Comparison of ENCODE assay signal across 10 mouse cellular contexts in genomic region chr7:118111128-118111527, GRCm38 (mm10). TPM values are rescaled to one million over a fixed set of nuclear protein-coding genes. Genes with fewer than 3 reads are reported as not detected.
DNase-seq lines count a peak whose midpoint lies in the region; ATAC-seq and TF ChIP-seq lines count a peak whose summit lies in the region.
"Had no signal": no experiment of that assay in that cellular context is flagged by ENCODE, and none has a peak within 500 bp of the region (broad histone marks: within the 10 kb centered on the region; RNA-seq: fewer than 3 reads in every experiment).

No protein-coding gene starts in this region.

- peak; percentile 75 for DNase-seq in heart, adult 11 months
- no peak for DNase-seq in heart, adult 8-10 months (ENCODE audit: low spot score)
- DNase-seq in CH12.LX (ENCODE audit: extremely low read depth) = no peak
- DNase-seq in T-cell, adult 2 months (ENCODE audit: low spot score) = no peak
- DNase-seq in frontal cortex, postnatal 25 days (ENCODE audit: low spot score in 2 of 2) = no peak
- DNase-seq in urinary bladder, postnatal 4 days (ENCODE audit: low spot score in 2 of 2) = no peak
- DNase-seq: adrenal gland, adult 2 months; kidney, adult 11 months had no signal

- H3K36me3 ChIP-seq in CH12.LX (replicated peaks in 1 of 2; ENCODE audit: control insufficient read depth in 1 of 2, insufficient read depth in 1 of 2, low read length in 1 of 2) = peaks cover 74 to 95% of the 10 kb centered on the region in 2 experiments
- peaks cover 76% of the 10 kb centered on the region for H3K36me3 ChIP-seq in forebrain, embryonic 15.5 days
- peaks cover 71% of the 10 kb centered on the region for H3K36me3 ChIP-seq in liver, embryonic 16.5 days (ENCODE audit: control insufficient read depth, insufficient read depth)

- no peak for TF ChIP-seq POLR2A in CH12.LX (IDR thresholded peaks at IDR 0.05; ENCODE audit: low read depth, low read length)

- TF ChIP-seq EP300 in CH12.LX (IDR thresholded peaks at IDR 0.05; ENCODE audit: low read length) = no peak

- dilution Hi-C loops in CH12.LX (cut with MboI; ENCODE audit: extremely low pct_ligation_motif_present, extremely low pct_unique_long_range_greater_than_20kb, low sequenced_read_pairs) = no loop called here

- H3K9me3 ChIP-seq in CH12.LX (replicated peaks; ENCODE audit: low read length) = no peaks in the 10 kb centered on the region
- no peaks in the 10 kb centered on the region for H3K9me3 ChIP-seq in forebrain, embryonic 15.5 days
- H3K9me3 ChIP-seq in liver, embryonic 16.5 days (replicated peaks; ENCODE audit: control insufficient read depth, low read length) = no peaks in the 10 kb centered on the region

- peak overlapping the region in 2 of 3 experiments; percentile 56 to 85 for H3K4me3 ChIP-seq in CH12.LX (replicated peaks in 1 of 3; ENCODE audit: low read depth in 2 of 3, low read length in 2 of 3, poor library complexity in 1 of 3)
- no peak overlapping the region for H3K4me3 ChIP-seq in forebrain, embryonic 15.5 days
- peak overlapping the region; percentile 35 for H3K4me3 ChIP-seq in liver, embryonic 16.5 days (ENCODE audit: low read depth, low read length)

- H3K9ac ChIP-seq in CH12.LX (ENCODE audit: insufficient read depth, low read depth) = peak overlapping the region; percentile 83
- 0 out of 2 replicates have a peak overlapping the region, but pooled peaks have one; percentile 6 for H3K9ac ChIP-seq in forebrain, embryonic 15.5 days (replicated peaks)
- no peak overlapping the region for H3K9ac ChIP-seq in liver, embryonic 16.5 days (ENCODE audit: low read depth, low read length)

- TF ChIP-seq CTCF in CH12.LX (conservative IDR thresholded peaks at IDR 0.05 in 1 of 2, IDR thresholded peaks at IDR 0.05 in 1 of 2; ENCODE audit: low read depth in 2 of 2, low read length in 2 of 2) = no peak

- no peaks in the 10 kb centered on the region for H3K27me3 ChIP-seq in CH12.LX (replicated peaks)
- no peaks in the 10 kb centered on the region for H3K27me3 ChIP-seq in forebrain, embryonic 15.5 days
- H3K27me3 ChIP-seq in liver, embryonic 16.5 days (ENCODE audit: control insufficient read depth, insufficient read depth, low read depth, low read length) = no peaks in the 10 kb centered on the region

- peaks cover 87% of the 10 kb centered on the region for H3K79me2 ChIP-seq in CH12.LX (replicated peaks; ENCODE audit: control insufficient read depth, extremely low read depth, insufficient read depth, poor library complexity, severe bottlenecking)

- no peak overlapping the region for H3K27ac ChIP-seq in CH12.LX (ENCODE audit: insufficient read depth, low read depth)
- H3K27ac ChIP-seq in forebrain, embryonic 15.5 days (replicated peaks) = no peak overlapping the region
- H3K27ac ChIP-seq in liver, embryonic 16.5 days (ENCODE audit: low read length) = no peak overlapping the region

- no peak for TF ChIP-seq RAD21 in CH12.LX (IDR thresholded peaks at IDR 0.05; ENCODE audit: low read depth, low read length)

- in situ Hi-C loops in CH12.LX (cut with MboI; ENCODE audit: low pct_ligation_motif_present, low pct_unique_long_range_greater_than_20kb, low sequenced_read_pairs) = loop anchor here (25.0 kb wide), 2 partner anchors 624 to 699 kb away; no protein-coding TSS in a partner anchor

- WGBS in forebrain, embryonic 15.5 days = 86% methylated on average over 3 of the region's 3 CpGs
- 58% methylated on average over 3 of the region's 3 CpGs for WGBS in liver, embryonic 16.5 days (ENCODE audit: insufficient replicate concordance)

- H3K4me1 ChIP-seq in CH12.LX (ENCODE audit: control insufficient read depth in 1 of 2, insufficient read depth in 2 of 2) = peaks cover 12 to 60% of the 10 kb centered on the region in 2 experiments
- H3K4me1 ChIP-seq in forebrain, embryonic 15.5 days = peaks cover 53% of the 10 kb centered on the region
- H3K4me1 ChIP-seq in liver, embryonic 16.5 days (ENCODE audit: control insufficient read depth, low read depth, low read length) = peaks cover 35% of the 10 kb centered on the region

- H3K4me2 ChIP-seq in CH12.LX (ENCODE audit: insufficient read depth, low read depth, poor library complexity, severe bottlenecking) = peak overlapping the region; percentile 97
- H3K4me2 ChIP-seq in forebrain, embryonic 15.5 days (replicated peaks) = no peak overlapping the region
- peak overlapping the region; percentile 88 for H3K4me2 ChIP-seq in liver, embryonic 16.5 days (ENCODE audit: low read depth, low read length)

- no peak for ATAC-seq in forebrain, embryonic 15.5 days (replicated peaks)
- no peak for ATAC-seq in liver, embryonic 16.5 days (ENCODE audit: low read depth)

TF ChIP-seq in CH12.LX, 34 proteins besides CTCF, POLR2A, EP300 and RAD21:
- TF ChIP-seq NELFE (IDR thresholded peaks at IDR 0.05; ENCODE audit: low read depth, low read length) (no peak), POLR2AphosphoS2 (IDR thresholded peaks at IDR 0.05; ENCODE audit: low read depth, low read length) (peak; percentile 55; the same call in 1 of the 2 replicates)

RNA-seq across cellular contexts. Expression of gene Rps15a, which starts 4.9 kb away (rescaled TPM):
- total RNA-seq in heart, adult 8-10 months (2022) = 100 to 1,000 TPM; 436 to 548 (median 491) TPM
- total RNA-seq in CH12.LX (2012; rRNA removed) (2,766 and 3,118 TPM in 2 replicates), CH12.LX (2014; rRNA removed) (2,652 and 2,996 TPM in 2 replicates)
- polyA plus RNA-seq in CH12.LX (2012; ENCODE audit: insufficient read length, low read depth) = 774 and 1,002 TPM in 2 replicates
- 524 and 546 TPM in 2 replicates for polyA plus RNA-seq in forebrain, embryonic 15.5 days (2015; fragmentation: Nextera tagmentation; extraction: Ambion mirVana)
- 351 and 403 TPM in 2 replicates for polyA plus RNA-seq in liver, embryonic 16.5 days (2015; fragmentation: Nextera tagmentation; extraction: Ambion mirVana)

RNA-seq across cellular contexts. Expression of gene Arl6ip1, which starts 18.3 kb away (rescaled TPM):
- total RNA-seq in heart, adult 8-10 months (2022) = 10 to 100 TPM; 23.2 to 25.6 (median 23.4) TPM
- 195 and 214 TPM in 2 replicates for total RNA-seq in CH12.LX (2012; rRNA removed)
- total RNA-seq in CH12.LX (2014; rRNA removed) = 234 and 274 TPM in 2 replicates
- 241 and 248 TPM in 2 replicates for polyA plus RNA-seq in CH12.LX (2012; ENCODE audit: insufficient read length, low read depth)
- 592 and 601 TPM in 2 replicates for polyA plus RNA-seq in forebrain, embryonic 15.5 days (2015; fragmentation: Nextera tagmentation; extraction: Ambion mirVana)
- 283 and 300 TPM in 2 replicates for polyA plus RNA-seq in liver, embryonic 16.5 days (2015; fragmentation: Nextera tagmentation; extraction: Ambion mirVana)
